Mouse (Mus musculus): ENCODE measurements around the gene Psors1c2.

DNA sequence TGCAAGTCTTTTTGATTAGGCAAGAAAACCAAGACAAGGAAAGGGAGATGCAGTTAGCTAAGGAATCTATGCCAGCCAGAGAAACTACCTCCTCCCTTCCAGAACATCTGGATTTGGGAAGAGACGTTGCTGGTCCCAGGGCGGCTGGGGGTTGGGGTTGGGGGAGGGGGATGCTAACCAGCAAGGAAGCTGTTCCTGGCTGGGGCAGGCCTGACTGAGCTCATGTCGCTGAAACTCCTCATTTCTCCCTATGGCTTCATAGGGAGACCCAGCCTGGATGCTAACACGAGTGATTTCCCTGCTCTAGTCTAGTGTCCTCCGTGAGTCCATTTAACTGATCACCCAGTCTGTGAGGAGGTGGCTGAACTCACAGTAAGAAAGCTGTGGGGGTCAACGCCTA, 30.8 kb upstream of the Psors1c2 start:
- TF ChIP-seq EP300 (IDR thresholded peaks at IDR 0.05; ENCODE audit: low read depth): no peak
- TF ChIP-seq CTCF (IDR thresholded peaks at IDR 0.05; ENCODE audit: low read depth): no peak
